Mouse (Mus musculus): ENCODE results near the gene Camk1d. TPM values are rescaled to one million over a fixed set of nuclear protein-coding genes. Genes with fewer than 3 reads are reported as not detected.
"Not testable (repeated sequence)": the region's sequence is repeated elsewhere in the genome, so short reads cannot be mapped to it uniquely, and the experiment has no call there.

The Camk1d gene
- total RNA-seq, 2 experiments from 2014 or later, result 4.3 to 4.6 TPM

DNA sequence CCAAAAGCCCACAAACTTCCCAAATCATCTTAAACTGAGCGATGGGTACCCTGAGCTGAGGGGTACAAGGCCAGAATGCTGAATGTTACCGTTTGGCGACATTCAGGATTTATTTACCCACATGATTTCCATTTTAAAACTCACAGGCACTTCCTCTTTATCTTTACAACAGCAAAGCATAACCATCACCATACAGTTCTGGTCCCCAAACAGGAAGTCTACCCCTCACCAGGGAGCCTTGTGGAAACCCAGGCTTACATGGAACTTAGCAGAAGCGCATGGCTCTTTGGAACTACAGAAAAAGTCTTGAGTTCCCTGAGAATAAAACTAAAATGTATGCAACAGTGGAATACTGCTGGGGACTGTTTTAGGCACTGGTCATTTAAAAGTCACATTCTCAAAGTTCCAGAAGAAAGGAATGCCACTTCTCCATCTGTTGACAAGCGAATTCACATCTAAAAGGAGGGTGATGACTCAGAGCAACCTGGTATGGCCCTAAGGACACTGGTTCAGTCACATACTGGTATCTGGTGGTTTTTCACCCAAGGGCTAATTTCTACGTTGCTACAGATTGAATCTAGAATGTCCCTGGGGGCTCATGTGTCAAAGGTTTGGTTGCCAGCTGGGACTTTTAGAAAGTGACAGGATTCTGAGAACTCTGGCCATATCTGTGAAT, 121.7 kb downstream of the Camk1d start:
- ATAC-seq (replicated peaks; ENCODE audit: low FRiP score, poor library complexity, severe bottlenecking), result no peak

DNA sequence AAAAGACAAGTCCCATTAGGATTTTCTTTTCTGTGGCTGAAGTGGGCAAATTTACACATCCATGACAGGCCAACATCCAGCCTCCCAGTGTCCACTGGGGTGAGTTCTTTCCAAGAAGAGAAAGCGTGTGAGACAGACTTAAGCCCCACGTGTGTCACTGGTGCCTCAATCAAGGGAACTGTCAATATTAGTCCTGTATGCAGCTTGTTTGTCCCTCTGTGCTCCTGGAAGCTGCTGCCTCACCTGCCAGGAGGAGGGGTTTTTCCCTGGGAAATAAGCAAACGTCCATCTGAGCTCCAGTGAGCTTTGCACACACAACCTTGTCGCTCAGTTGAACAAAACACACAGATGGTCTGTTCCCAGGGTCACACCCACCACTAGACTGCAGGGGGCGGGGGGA, 124.2 kb downstream of the Camk1d start:
- ATAC-seq (replicated peaks; ENCODE audit: low FRiP score, poor library complexity, severe bottlenecking), result no peak

DNA sequence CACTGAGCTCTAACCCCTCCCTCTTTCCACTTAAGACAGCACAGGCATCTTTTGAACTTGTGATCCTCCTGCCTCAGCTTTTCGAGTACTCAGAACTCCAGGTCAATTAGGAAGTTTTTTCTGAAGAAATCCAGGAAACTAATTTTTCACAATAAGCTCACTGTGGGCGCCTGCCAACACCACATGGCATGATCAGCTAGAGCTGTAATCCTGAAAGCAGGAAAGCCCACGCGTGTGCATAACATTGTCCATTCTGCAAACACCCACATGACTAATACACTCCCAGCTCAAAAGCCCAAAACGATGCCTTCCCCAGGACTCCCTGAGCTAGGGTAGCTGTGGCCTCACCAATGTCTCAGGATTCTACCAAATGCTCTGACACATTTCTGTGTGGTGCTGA, 125.2 kb downstream of the Camk1d start:
- no peak for ATAC-seq (replicated peaks; ENCODE audit: low FRiP score, poor library complexity, severe bottlenecking)

DNA sequence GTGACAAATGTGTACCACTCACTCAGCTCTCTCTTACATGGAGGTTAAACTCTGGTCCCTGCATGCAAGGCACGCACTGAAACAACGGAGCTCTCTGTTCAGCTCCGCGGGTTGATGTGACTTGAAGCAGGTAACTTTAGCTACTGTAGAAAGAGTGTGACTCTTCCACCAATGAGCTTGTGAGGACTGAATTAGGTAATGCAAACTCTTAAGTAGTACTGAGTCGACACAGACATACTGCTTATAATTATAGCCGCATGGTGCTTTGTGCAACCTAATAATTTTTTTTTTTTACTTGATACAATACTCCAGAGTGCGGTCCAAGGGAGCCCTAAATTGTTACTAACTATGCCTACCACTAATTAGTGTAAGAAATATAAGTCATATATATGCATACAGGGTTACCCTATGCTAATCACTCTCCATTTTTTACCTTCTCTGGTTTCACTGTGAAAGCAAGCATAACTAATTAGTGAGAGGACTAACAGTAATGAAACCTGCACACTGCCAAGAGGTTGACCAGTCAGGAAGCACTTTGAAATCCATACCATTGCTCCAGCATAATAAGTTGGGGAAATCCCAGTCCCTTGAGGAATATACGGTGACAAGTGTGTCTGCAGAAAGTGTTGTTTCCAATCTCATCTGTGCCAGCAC, 125.9 kb downstream of the Camk1d start:
- no peak for ATAC-seq (replicated peaks; ENCODE audit: low FRiP score, poor library complexity, severe bottlenecking)

DNA sequence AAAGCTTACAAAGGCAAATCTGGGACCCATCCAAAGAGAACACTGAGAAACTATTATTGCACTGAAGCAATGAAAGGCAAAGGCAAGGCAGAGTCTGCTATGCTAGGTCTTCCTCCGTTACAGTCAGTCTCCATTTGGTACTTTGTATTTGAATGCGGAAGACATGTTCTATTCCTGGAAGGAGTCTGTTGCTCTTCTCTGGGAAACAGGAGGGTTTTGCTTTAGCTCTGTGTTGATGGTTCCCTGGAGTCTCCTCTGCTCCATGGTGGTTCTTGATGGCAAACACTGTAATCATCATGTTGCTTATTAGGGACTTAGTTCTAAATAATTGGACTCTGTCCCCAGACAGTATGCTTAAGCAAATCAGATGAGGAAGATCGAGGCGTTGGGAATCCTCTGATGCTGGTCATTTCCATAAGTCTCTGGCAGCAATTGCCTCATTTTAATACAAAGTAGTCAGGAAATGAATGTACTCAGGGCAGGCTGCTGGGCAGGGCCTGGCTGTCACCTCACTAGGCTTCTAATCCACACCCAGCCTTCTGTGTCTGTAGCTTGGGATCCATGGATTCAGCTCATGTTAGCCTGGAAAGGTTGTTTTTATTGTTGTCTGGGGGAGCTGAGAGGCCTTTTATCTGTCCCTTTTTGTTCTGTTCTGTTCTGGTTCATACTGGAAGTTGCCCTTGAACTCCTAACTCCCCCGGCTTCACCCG, 129.8 kb downstream of the Camk1d start:
- no peak for ATAC-seq (replicated peaks; ENCODE audit: low FRiP score, poor library complexity, severe bottlenecking)

DNA sequence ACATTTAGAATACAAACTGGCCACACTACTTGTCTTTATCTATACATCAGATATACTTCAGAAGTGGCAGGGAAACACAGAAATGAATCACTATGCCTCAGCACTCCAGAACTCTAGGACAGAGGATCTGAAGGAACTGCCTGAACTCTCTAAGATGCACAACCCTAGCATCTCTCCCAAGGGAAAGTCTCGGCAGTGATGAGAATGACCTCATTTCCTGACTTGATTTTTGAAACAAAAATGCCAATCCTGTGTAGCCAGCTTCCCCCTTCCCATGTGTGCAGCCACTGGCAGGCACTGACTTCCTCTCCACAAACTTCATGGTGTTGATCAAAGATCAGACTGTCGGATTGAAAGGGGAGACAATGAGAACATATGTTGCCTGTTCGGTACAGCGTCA, 134.9 kb downstream of the Camk1d start:
- ATAC-seq (replicated peaks; ENCODE audit: low FRiP score, poor library complexity, severe bottlenecking), result no peak

DNA sequence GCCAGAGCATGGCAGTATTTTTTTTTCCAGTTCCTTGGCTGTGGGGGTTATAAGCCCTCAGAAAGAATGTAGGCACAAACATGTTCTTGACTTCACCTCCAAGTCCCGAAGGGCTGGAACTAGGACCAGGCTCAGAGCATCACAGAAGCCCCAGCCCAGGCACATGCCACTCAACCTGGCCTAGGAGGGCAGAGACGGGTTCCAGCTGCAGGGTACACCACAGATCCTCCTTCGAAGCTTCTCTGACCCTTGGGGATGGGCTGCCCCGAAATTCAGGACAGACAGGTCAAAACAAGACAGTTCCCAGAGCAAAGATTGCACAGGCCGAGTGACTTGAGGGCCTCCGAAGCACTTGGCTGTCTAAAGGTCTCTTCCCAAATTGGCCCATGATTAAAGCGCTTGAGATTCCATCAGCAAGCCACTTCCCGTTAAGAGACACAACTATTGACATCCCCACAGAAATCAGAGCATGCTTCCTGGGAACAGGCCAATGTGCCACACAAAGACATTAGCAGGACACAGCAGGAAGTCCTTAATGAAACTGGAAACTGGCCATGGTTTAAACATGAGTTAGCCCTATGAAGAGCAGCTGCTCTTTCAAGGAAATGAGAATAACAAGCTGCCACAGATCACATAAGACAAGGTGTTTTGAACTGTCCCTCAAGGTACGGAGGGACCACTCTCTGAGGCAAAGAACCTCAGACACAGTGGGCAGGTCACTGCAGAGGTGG, 136.8 kb downstream of the Camk1d start:
- no peak for ATAC-seq (replicated peaks; ENCODE audit: low FRiP score, poor library complexity, severe bottlenecking)

DNA sequence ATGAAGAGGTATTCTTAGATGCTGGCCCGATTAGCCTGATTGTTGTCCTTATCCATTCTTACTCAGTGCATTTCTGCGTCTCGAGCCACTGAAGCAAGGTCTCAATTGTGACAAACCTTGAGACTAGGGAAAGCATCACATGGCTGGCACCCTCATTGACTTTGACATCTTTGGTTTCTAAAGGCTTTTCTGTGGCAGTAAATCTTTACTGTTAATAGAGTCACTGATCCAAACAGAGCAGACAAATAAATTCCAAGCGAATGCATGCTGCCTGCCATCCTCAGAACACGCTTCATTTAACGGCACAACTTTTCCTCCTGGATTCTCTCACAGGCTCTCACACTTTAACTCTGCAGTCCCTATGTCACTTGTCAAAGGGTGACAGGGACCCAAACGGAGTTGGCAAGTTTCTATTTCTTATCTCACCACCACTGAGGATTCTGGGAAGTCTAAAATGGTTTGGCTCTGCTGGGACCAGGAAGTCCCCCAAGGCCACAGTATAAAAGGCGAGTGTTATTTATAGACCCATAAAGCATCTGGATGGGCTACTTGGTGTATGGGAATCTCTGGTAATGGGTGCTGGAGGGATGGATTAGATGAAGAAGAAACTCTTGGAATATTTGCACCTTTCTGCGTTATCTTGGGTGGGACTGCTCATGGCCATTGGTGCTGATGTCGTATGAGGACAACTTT, 141.9 kb downstream of the Camk1d start:
- ATAC-seq (replicated peaks; ENCODE audit: low FRiP score, poor library complexity, severe bottlenecking), result no peak

DNA sequence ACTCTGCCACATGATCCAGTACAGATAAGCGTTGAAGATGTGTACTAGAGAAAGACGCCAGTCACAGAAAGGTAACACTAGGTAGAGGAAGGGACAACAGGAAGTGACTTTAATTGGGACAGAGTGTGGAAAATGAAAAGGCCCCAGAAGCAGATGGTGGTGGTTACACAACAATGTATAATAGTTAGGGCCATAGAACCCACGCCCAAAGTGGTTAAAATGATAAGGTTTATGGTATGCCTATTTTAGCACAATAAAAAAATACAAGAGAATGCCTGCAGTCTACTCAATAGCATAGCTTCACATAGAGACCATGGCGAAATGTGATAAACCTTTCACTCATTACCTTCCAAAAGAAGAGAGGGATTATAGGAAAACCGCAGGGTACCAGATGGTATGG, 147.7 kb downstream of the Camk1d start:
- ATAC-seq (replicated peaks; ENCODE audit: low FRiP score, poor library complexity, severe bottlenecking), result no peak

DNA sequence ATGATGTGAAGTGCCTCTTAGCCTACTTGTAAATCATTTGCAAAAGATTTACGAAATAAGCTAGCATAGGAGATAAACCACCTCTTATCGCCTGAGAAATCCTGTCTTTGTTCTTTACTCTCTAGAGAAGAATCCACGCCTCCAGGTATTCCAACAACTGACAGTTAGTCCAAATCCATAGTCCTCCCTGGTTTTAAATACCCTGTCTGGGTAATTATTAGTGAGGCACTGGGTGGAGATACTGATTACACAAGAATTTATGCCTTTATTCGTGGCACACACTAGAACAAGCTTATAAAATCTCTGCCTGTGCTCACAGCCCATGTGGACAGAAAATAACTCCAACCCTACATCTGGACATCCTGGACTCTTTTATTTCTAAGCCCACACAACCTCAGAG, 150.6 kb downstream of the Camk1d start:
- ATAC-seq (replicated peaks; ENCODE audit: low FRiP score, poor library complexity, severe bottlenecking), result no peak

DNA sequence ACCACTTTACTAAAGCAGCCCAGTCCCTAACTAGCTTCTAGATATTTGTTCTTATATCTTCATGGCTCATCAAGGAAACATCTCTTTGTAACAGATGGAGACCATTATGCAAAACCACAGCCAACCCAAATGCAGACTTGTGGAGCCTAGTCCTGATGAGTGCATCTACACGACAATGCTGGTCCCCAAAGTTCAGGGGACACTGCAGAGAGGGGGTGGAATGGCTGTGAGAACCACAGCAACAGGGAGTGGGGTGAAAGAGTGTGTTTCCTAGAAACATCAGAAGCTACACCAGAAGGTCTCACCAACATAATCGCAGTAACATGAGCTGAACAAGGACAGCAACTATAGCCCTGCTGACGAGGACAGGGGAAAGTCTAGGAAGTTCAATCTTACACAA, 152.9 kb downstream of the Camk1d start:
- ATAC-seq (replicated peaks; ENCODE audit: low FRiP score, poor library complexity, severe bottlenecking), result no peak

DNA sequence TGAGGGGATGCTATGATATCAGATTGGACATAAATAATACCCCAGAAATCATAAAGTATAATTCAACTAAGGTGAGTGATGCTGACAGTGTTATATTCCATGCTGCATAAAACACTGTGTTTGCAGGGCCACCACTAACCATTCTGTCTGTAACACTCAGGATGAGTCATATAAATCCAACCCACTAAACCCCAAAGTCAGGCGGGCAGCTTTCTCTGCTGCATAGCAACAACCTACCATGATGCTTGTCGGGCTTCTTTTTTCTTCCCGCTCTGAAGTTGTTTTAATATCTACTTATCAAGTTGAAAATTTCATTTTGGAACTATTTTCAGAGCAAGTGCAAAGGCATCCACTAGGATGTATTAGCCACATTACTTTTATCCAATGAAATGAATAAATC, 161.1 kb downstream of the Camk1d start:
- no peak for ATAC-seq (replicated peaks; ENCODE audit: low FRiP score, poor library complexity, severe bottlenecking)

DNA sequence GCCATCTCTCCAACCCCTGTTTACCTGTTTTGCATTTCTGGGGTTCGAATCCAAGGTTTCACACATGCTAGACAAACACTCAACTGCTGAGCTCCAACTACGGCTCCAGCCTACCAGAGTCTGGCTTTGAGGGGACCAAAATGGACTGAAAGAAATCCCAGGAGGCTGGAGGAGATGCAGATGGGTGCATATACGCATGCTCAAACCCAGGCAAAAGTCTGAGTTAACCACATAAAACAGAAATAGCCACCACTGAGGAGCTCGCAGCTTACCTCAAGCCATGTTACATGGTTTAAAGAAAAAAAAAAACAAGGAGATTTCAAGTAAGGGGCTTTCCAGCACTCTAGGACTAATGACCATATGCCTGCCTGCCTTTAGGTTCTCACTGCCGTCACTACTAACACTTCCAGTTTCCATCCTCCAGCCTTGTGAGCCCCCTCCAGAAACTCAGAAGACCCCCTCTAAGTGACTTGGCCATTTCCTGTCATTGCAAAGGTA, 162.5 kb downstream of the Camk1d start:
- no peak for ATAC-seq (replicated peaks; ENCODE audit: low FRiP score, poor library complexity, severe bottlenecking)

DNA sequence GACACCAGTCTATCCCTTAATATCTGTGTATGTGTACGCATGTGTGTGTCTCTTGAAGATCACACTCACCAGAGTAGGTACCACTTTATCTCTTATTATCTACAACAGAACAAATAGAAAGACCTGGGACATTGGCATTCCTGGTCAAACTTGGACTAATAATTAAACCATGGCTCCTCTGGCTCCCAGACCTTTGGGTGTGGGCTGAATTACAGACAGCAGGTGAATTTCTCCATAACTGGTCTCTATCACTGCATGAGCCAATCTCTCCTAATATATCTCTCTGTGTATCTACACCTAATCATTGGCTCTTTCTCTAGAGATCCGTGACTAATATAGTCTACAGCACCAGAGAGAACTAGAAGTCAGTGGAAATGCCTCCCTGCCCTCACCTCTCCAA, 165.0 kb downstream of the Camk1d start:
- ATAC-seq (replicated peaks; ENCODE audit: low FRiP score, poor library complexity, severe bottlenecking), result no peak

DNA sequence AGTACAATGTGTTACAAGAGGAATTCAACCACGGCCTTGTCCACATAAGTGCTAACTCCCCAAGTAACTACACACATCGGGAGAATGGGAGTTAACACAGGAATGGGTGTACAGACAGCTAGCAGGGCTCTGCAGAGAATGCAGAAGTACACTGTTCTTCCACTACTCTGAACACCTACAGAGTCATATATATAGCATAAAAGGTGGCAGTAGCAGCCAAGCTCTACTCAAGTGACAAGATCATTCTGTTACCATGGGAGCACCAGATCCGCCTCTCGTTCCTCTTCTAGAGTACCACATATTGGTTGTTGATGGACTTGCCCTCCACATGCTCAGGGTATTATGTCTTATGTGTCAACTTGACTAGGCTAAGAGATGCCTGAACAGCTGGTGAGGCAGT, 165.4 kb downstream of the Camk1d start:
- no peak for ATAC-seq (replicated peaks; ENCODE audit: low FRiP score, poor library complexity, severe bottlenecking)

DNA sequence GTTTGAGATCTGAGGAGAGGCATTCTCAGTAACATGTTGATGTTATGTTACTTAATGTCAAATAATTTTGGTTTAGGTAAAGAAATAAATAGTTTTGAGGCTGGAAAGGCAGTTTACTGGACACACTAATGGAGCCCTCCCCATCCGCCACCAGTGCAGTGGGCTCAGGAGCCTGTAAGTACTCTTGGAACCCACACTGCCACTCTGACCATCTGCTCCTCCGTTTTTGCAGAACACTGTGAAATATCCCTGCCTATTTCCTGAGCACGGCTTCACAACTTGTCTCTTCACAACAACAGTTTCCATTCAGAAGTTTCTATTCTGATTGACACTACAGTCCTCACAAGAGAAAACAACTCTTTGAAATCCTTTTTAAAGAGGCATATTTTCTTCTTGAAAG, 173.4 kb downstream of the Camk1d start:
- no peak for ATAC-seq (replicated peaks; ENCODE audit: low FRiP score, poor library complexity, severe bottlenecking)

DNA sequence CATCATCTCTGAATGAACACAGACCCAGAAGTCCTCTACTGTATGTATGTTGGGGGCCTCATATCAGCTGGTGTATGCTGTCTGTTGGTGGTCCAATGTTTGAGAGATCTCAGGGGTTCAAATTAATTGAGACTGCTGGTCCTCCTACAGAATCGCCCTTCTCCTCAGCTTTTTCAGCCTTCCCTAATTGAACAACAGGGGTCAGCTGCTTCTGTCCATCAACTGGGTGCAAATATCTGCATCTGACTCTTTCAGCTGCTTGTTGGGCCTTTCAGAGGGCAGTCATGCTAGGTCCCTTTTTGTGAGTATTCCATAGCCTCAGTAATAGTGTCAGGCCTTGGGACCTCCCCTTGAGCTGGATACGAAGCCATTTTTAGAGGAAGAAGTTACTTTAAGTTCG, 174.4 kb downstream of the Camk1d start:
- not testable (repeated sequence) for ATAC-seq (replicated peaks; ENCODE audit: low FRiP score, poor library complexity, severe bottlenecking)

DNA sequence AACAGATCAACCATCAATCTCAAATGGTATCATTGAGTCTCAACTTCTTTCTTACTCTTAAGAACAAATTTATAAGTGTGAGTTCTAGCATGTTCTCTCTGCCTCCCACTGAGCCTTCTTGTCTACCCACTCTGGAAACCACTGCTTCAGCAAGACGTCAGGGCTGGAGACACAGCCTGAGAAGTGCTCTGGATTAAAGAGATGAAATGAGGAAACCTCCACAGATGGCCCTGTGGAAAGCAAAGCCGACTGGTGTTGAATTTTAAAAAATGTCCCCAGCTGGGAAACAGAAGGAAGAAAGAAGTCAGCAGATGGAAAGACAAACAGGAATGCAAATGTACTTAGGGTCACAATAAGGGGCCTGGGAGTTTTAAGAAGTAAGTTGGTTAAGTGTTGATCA, 180.4 kb downstream of the Camk1d start:
- no peak for ATAC-seq (replicated peaks; ENCODE audit: low FRiP score, poor library complexity, severe bottlenecking)

DNA sequence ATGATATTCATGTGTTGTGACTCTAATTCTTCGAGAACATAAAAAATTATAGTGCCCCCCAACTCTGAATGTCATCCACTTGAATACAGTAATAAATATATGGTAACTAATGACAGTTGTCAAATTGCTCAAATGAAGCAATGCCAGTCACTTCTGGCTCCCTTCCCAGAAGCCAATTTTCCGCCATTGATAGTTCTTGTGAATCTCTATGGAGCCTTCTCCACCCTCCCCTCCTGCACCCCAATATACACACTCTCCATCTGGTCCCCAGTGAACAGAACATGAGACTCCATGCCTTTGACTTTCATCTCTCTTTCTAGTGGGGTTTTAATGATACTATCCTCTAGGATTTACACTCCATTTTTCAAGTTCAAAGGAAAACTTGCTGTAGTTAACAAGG, 184.3 kb downstream of the Camk1d start:
- ATAC-seq (replicated peaks; ENCODE audit: low FRiP score, poor library complexity, severe bottlenecking), result no peak

DNA sequence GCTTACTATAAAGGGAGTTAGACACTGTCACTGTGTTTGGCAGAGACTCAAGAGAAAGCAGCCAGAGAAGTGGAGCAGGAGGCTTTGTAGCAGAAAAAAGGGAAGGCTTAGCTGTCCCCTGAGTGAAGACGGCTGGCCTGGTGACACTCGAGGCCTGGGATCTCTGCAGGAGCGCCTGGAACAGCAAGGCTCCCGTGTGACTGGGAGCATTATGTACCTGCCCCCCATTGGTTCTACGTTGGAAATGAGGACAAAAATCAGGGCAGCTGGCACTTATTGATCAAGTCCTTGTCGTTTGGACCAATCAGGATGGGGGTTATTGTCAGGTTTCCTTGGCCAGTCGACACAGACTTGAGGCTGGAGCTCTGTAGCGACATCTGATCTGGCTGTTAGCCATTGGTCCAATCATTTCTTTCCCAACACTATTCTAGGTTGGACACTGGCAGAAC, 195.1 kb downstream of the Camk1d start:
- no peak for ATAC-seq (replicated peaks; ENCODE audit: low FRiP score, poor library complexity, severe bottlenecking)
